Mouse (Mus musculus): ENCODE measurements around the gene 4931414P19Rik.
"Not testable (repeated sequence)": the region's sequence is repeated elsewhere in the genome, so short reads cannot be mapped to it uniquely, and the experiment has no call there.

The 4931414P19Rik gene

GRCm38 (mm10) chr14:54629797-54630196, 24.0 kb upstream of the 4931414P19Rik start:
- DNase-seq (ENCODE audit: low read depth in 1 of 2, low spot score in 2 of 2), result no peak

GRCm38 (mm10) chr14:54628103-54628502, 22.3 kb upstream of the 4931414P19Rik start:
- DNase-seq (ENCODE audit: low read depth in 1 of 2, low spot score in 2 of 2), result no peak

- no peak for DNase-seq (ENCODE audit: low read depth in 1 of 2, low spot score in 2 of 2)
These were observed 19.2 kb upstream of the 4931414P19Rik start for GRCm38 (mm10) chr14:54624976-54625375.

GRCm38 (mm10) chr14:54623334-54623733, 17.5 kb upstream of the 4931414P19Rik start:
- no peak for DNase-seq (ENCODE audit: low read depth in 1 of 2, low spot score in 2 of 2)

GRCm38 (mm10) chr14:54621133-54621532, 15.3 kb upstream of the 4931414P19Rik start, which contains the start of gene Psmb11:
Psmb11 (plus strand) TSS chr14:54621433.
- DNase-seq (ENCODE audit: low read depth in 1 of 2, low spot score in 2 of 2), result no peak

- DNase-seq (ENCODE audit: low read depth in 1 of 2, low spot score in 2 of 2), result peak; percentile 69 to 83
These were observed 12.1 kb upstream of the 4931414P19Rik start, which contains the start of gene Psmb5 for GRCm38 (mm10) chr14:54617897-54618365. Psmb5 (minus strand) TSS chr14:54618022.

GRCm38 (mm10) chr14:54617152-54617896, 11.5 kb upstream of the 4931414P19Rik start:
- DNase-seq (ENCODE audit: low read depth in 1 of 2, low spot score in 2 of 2), result no peak

GRCm38 (mm10) chr14:54616226-54616825, 10.5 kb upstream of the 4931414P19Rik start:
- no peak for DNase-seq (ENCODE audit: low read depth in 1 of 2, low spot score in 2 of 2)

- DNase-seq (ENCODE audit: low read depth in 1 of 2, low spot score in 2 of 2), result not testable (repeated sequence)
These were observed 8.3 kb upstream of the 4931414P19Rik start for GRCm38 (mm10) chr14:54614130-54614529.

GRCm38 (mm10) chr14:54610648-54611047, 4.9 kb upstream of the 4931414P19Rik start:
- DNase-seq (ENCODE audit: low read depth in 1 of 2, low spot score in 2 of 2), result no peak

GRCm38 (mm10) chr14:54609962-54610361, 4.2 kb upstream of the 4931414P19Rik start:
- no peak for DNase-seq (ENCODE audit: low read depth in 1 of 2, low spot score in 2 of 2)

GRCm38 (mm10) chr14:54609245-54609644, 3.5 kb upstream of the 4931414P19Rik start:
- DNase-seq (ENCODE audit: low read depth in 1 of 2, low spot score in 2 of 2), result no peak

GRCm38 (mm10) chr14:54607226-54607625, 1.4 kb upstream of the 4931414P19Rik start:
- DNase-seq (ENCODE audit: low read depth in 1 of 2, low spot score in 2 of 2), result no peak

- no peak for DNase-seq (ENCODE audit: low read depth in 1 of 2, low spot score in 2 of 2)
These were observed 2.1 kb downstream of the 4931414P19Rik start for GRCm38 (mm10) chr14:54603686-54604085.

GRCm38 (mm10) chr14:54603038-54603654, 2.6 kb downstream of the 4931414P19Rik start:
- DNase-seq (ENCODE audit: low read depth in 1 of 2, low spot score in 2 of 2), result peak; percentile 86 to 90

- no peak for DNase-seq (ENCODE audit: low read depth in 1 of 2, low spot score in 2 of 2)
These were observed 3.2 kb downstream of the 4931414P19Rik start for GRCm38 (mm10) chr14:54602613-54603012.

GRCm38 (mm10) chr14:54601601-54602000, 4.2 kb downstream of the 4931414P19Rik start:
- no peak for DNase-seq (ENCODE audit: low read depth in 1 of 2, low spot score in 2 of 2)

GRCm38 (mm10) chr14:54597084-54597483, 8.7 kb downstream of the 4931414P19Rik start:
- no peak for DNase-seq (ENCODE audit: low read depth in 1 of 2, low spot score in 2 of 2)

GRCm38 (mm10) chr14:54594631-54595414, 11.0 kb downstream of the 4931414P19Rik start:
- no peak for DNase-seq (ENCODE audit: low read depth in 1 of 2, low spot score in 2 of 2)

GRCm38 (mm10) chr14:54594055-54594454, 11.7 kb downstream of the 4931414P19Rik start:
- no peak for DNase-seq (ENCODE audit: low read depth in 1 of 2, low spot score in 2 of 2)

GRCm38 (mm10) chr14:54592319-54592934, 13.4 kb downstream of the 4931414P19Rik start:
- DNase-seq (ENCODE audit: low read depth in 1 of 2, low spot score in 2 of 2), result no peak

All from monocyte, adult 2 months (primary cell).